Mouse (Mus musculus): ENCODE results near the gene Creb5. TPM values are rescaled to one million over a fixed set of nuclear protein-coding genes. Genes with fewer than 3 reads are reported as not detected.

Creb5 gene
- polyA plus RNA-seq, 1 experiment from 2014 or later: 10.0 TPM

- Histone ChIP-seq H3K9me3 (replicated peaks; ENCODE audit: control insufficient read depth, low read length) (no peaks in the 10 kb centered on the region), H3K9ac (ENCODE audit: low read length) (no peak overlapping the region), H3K4me2 (ENCODE audit: low read depth, low read length) (no peak overlapping the region), H3K4me1 (ENCODE audit: control insufficient read depth, insufficient read depth, low read length) (no peaks in the 10 kb centered on the region), H3K36me3 (ENCODE audit: control insufficient read depth, insufficient read depth, low read length) (no peaks in the 10 kb centered on the region), H3K27me3 (ENCODE audit: control insufficient read depth, insufficient read depth, low read length) (no peaks in the 10 kb centered on the region), H3K27ac (ENCODE audit: low read length) (no peak overlapping the region), H3K4me3 (replicated peaks; ENCODE audit: low read length) (no peak overlapping the region)
- no peak for ATAC-seq (ENCODE audit: insufficient read depth, low FRiP score)
- WGBS: 69% methylated on average over 13 of the region's 13 CpGs
Observed at GRCm38 (mm10) chr6:53523743-53524497, 236.8 kb downstream of the Creb5 start.

GRCm38 (mm10) chr6:53526460-53526859, 239.4 kb downstream of the Creb5 start:
- H3K27ac ChIP-seq (ENCODE audit: low read length): no peak overlapping the region
- no peak for ATAC-seq (ENCODE audit: insufficient read depth, low FRiP score)
- no peak overlapping the region for H3K4me3 ChIP-seq (replicated peaks; ENCODE audit: low read length)
- H3K9ac ChIP-seq (ENCODE audit: low read length): no peak overlapping the region
- no peaks in the 10 kb centered on the region for H3K36me3 ChIP-seq (ENCODE audit: control insufficient read depth, insufficient read depth, low read length)
- H3K4me2 ChIP-seq (ENCODE audit: low read depth, low read length): no peak overlapping the region
- H3K9me3 ChIP-seq (replicated peaks; ENCODE audit: control insufficient read depth, low read length): no peaks in the 10 kb centered on the region
- H3K27me3 ChIP-seq (ENCODE audit: control insufficient read depth, insufficient read depth, low read length): no peaks in the 10 kb centered on the region
- H3K4me1 ChIP-seq (ENCODE audit: control insufficient read depth, insufficient read depth, low read length): no peaks in the 10 kb centered on the region
- WGBS: 95% methylated on average over 1 of the region's 1 CpGs

- Histone ChIP-seq H3K27me3 (ENCODE audit: control insufficient read depth, insufficient read depth, low read length) (no peaks in the 10 kb centered on the region), H3K9ac (ENCODE audit: low read length) (no peak overlapping the region), H3K36me3 (ENCODE audit: control insufficient read depth, insufficient read depth, low read length) (no peaks in the 10 kb centered on the region), H3K4me3 (replicated peaks; ENCODE audit: low read length) (no peak overlapping the region), H3K4me1 (ENCODE audit: control insufficient read depth, insufficient read depth, low read length) (no peaks in the 10 kb centered on the region), H3K27ac (ENCODE audit: low read length) (no peak overlapping the region), H3K4me2 (ENCODE audit: low read depth, low read length) (no peak overlapping the region), H3K9me3 (replicated peaks; ENCODE audit: control insufficient read depth, low read length) (no peaks in the 10 kb centered on the region)
- no peak for ATAC-seq (ENCODE audit: insufficient read depth, low FRiP score)
- WGBS: 82% methylated on average over 8 of the region's 8 CpGs
Observed at GRCm38 (mm10) chr6:53530742-53531141, 243.7 kb downstream of the Creb5 start.

- Histone ChIP-seq H3K4me3 (replicated peaks; ENCODE audit: low read length) (no peak overlapping the region), H3K36me3 (ENCODE audit: control insufficient read depth, insufficient read depth, low read length) (no peaks in the 10 kb centered on the region), H3K9ac (ENCODE audit: low read length) (no peak overlapping the region), H3K4me2 (ENCODE audit: low read depth, low read length) (no peak overlapping the region), H3K4me1 (ENCODE audit: control insufficient read depth, insufficient read depth, low read length) (no peaks in the 10 kb centered on the region), H3K9me3 (replicated peaks; ENCODE audit: control insufficient read depth, low read length) (no peaks in the 10 kb centered on the region), H3K27ac (ENCODE audit: low read length) (no peak overlapping the region), H3K27me3 (ENCODE audit: control insufficient read depth, insufficient read depth, low read length) (no peaks in the 10 kb centered on the region)
- no peak for ATAC-seq (ENCODE audit: insufficient read depth, low FRiP score)
- WGBS: 88% methylated on average over 4 of the region's 4 CpGs
Observed at GRCm38 (mm10) chr6:53531461-53531860, 244.4 kb downstream of the Creb5 start.

GRCm38 (mm10) chr6:53537530-53537929, 250.5 kb downstream of the Creb5 start:
- H3K4me2 ChIP-seq (ENCODE audit: low read depth, low read length): no peak overlapping the region
- 89% methylated on average over 4 of the region's 4 CpGs for WGBS
- no peak for ATAC-seq (ENCODE audit: insufficient read depth, low FRiP score)
- H3K27ac ChIP-seq (ENCODE audit: low read length): no peak overlapping the region
- no peaks in the 10 kb centered on the region for H3K9me3 ChIP-seq (replicated peaks; ENCODE audit: control insufficient read depth, low read length)
- no peaks in the 10 kb centered on the region for H3K36me3 ChIP-seq (ENCODE audit: control insufficient read depth, insufficient read depth, low read length)
- no peaks in the 10 kb centered on the region for H3K27me3 ChIP-seq (ENCODE audit: control insufficient read depth, insufficient read depth, low read length)
- no peak overlapping the region for H3K4me3 ChIP-seq (replicated peaks; ENCODE audit: low read length)
- H3K9ac ChIP-seq (ENCODE audit: low read length): no peak overlapping the region
- no peaks in the 10 kb centered on the region for H3K4me1 ChIP-seq (ENCODE audit: control insufficient read depth, insufficient read depth, low read length)

GRCm38 (mm10) chr6:53541798-53542197, 254.7 kb downstream of the Creb5 start:
- Histone ChIP-seq H3K27ac (ENCODE audit: low read length) (no peak overlapping the region), H3K27me3 (ENCODE audit: control insufficient read depth, insufficient read depth, low read length) (no peaks in the 10 kb centered on the region), H3K4me3 (replicated peaks; ENCODE audit: low read length) (no peak overlapping the region), H3K9me3 (replicated peaks; ENCODE audit: control insufficient read depth, low read length) (no peaks in the 10 kb centered on the region), H3K36me3 (ENCODE audit: control insufficient read depth, insufficient read depth, low read length) (no peaks in the 10 kb centered on the region), H3K9ac (ENCODE audit: low read length) (no peak overlapping the region), H3K4me1 (ENCODE audit: control insufficient read depth, insufficient read depth, low read length) (peaks cover 15% of the 10 kb centered on the region), H3K4me2 (ENCODE audit: low read depth, low read length) (no peak overlapping the region)
- no peak for ATAC-seq (ENCODE audit: insufficient read depth, low FRiP score)
- 86% methylated on average over 5 of the region's 5 CpGs for WGBS

- H3K27ac ChIP-seq (ENCODE audit: low read length): peak overlapping the region; percentile 39
- H3K36me3 ChIP-seq (ENCODE audit: control insufficient read depth, insufficient read depth, low read length): no peaks in the 10 kb centered on the region
- no peak for ATAC-seq (ENCODE audit: insufficient read depth, low FRiP score)
- no peaks in the 10 kb centered on the region for H3K9me3 ChIP-seq (replicated peaks; ENCODE audit: control insufficient read depth, low read length)
- H3K4me1 ChIP-seq (ENCODE audit: control insufficient read depth, insufficient read depth, low read length): peaks cover 22% of the 10 kb centered on the region
- no peaks in the 10 kb centered on the region for H3K27me3 ChIP-seq (ENCODE audit: control insufficient read depth, insufficient read depth, low read length)
- no peak overlapping the region for H3K4me2 ChIP-seq (ENCODE audit: low read depth, low read length)
- no peak overlapping the region for H3K4me3 ChIP-seq (replicated peaks; ENCODE audit: low read length)
- H3K9ac ChIP-seq (ENCODE audit: low read length): no peak overlapping the region
- 23% methylated on average over 2 of the region's 2 CpGs for WGBS
Observed at GRCm38 (mm10) chr6:53545483-53545900, 258.4 kb downstream of the Creb5 start.

GRCm38 (mm10) chr6:53545989-53546388, 258.9 kb downstream of the Creb5 start:
- Histone ChIP-seq H3K4me3 (replicated peaks; ENCODE audit: low read length) (no peak overlapping the region), H3K36me3 (ENCODE audit: control insufficient read depth, insufficient read depth, low read length) (no peaks in the 10 kb centered on the region), H3K9ac (ENCODE audit: low read length) (no peak overlapping the region), H3K4me2 (ENCODE audit: low read depth, low read length) (no peak overlapping the region), H3K9me3 (replicated peaks; ENCODE audit: control insufficient read depth, low read length) (no peaks in the 10 kb centered on the region), H3K4me1 (ENCODE audit: control insufficient read depth, insufficient read depth, low read length) (peaks cover 22% of the 10 kb centered on the region), H3K27ac (ENCODE audit: low read length) (peak overlapping the region; percentile 39), H3K27me3 (ENCODE audit: control insufficient read depth, insufficient read depth, low read length) (no peaks in the 10 kb centered on the region)
- ATAC-seq (ENCODE audit: insufficient read depth, low FRiP score): no peak
- 25% methylated on average over 5 of the region's 5 CpGs for WGBS

GRCm38 (mm10) chr6:53548236-53548635, 261.2 kb downstream of the Creb5 start:
- 65% methylated on average over 6 of the region's 6 CpGs for WGBS
- Histone ChIP-seq H3K27ac (ENCODE audit: low read length) (no peak overlapping the region), H3K9me3 (replicated peaks; ENCODE audit: control insufficient read depth, low read length) (no peaks in the 10 kb centered on the region), H3K4me3 (replicated peaks; ENCODE audit: low read length) (no peak overlapping the region), H3K4me2 (ENCODE audit: low read depth, low read length) (no peak overlapping the region), H3K36me3 (ENCODE audit: control insufficient read depth, insufficient read depth, low read length) (no peaks in the 10 kb centered on the region), H3K4me1 (ENCODE audit: control insufficient read depth, insufficient read depth, low read length) (peaks cover 28% of the 10 kb centered on the region), H3K27me3 (ENCODE audit: control insufficient read depth, insufficient read depth, low read length) (no peaks in the 10 kb centered on the region), H3K9ac (ENCODE audit: low read length) (no peak overlapping the region)
- no peak for ATAC-seq (ENCODE audit: insufficient read depth, low FRiP score)
